Mouse (Mus musculus) G1E (cell line): Measurements from ENCODE around the gene Glcci1.

ENCODE experiments used
- CTCF ChIP-seq: IDR thresholded peaks from 2 replicates; pipeline ENCODE4 v1.5.1; 2012; ENCODE audit warnings: low read depth, low read length, inconsistent platforms, mixed read lengths
- POLR2AphosphoS5 ChIP-seq: IDR thresholded peaks from 2 replicates; pipeline ENCODE4 v1.6.1; 2012; ENCODE audit warnings: low read depth, low read length, inconsistent platforms; ENCODE audit not compliant: insufficient replicate concordance

GRCm38 (mm10) chr6:8556849-8557571 lies 47.6 kb downstream of the Glcci1 start:
- TF ChIP-seq POLR2AphosphoS5 (no peak), CTCF (no peak)
